Mouse (Mus musculus) testis, postnatal 10 days (tissue): ENCODE measurements around the gene Cckar.
"Not testable (repeated sequence)": the region's sequence is repeated elsewhere in the genome, so short reads cannot be mapped to it uniquely, and the experiment has no call there.

Source experiments
- DNase-seq: peaks from one replicate; pipeline ENCODE4 v3.0.0; 2021; ENCODE audit warnings: low spot score

Gene Cckar

DNA sequence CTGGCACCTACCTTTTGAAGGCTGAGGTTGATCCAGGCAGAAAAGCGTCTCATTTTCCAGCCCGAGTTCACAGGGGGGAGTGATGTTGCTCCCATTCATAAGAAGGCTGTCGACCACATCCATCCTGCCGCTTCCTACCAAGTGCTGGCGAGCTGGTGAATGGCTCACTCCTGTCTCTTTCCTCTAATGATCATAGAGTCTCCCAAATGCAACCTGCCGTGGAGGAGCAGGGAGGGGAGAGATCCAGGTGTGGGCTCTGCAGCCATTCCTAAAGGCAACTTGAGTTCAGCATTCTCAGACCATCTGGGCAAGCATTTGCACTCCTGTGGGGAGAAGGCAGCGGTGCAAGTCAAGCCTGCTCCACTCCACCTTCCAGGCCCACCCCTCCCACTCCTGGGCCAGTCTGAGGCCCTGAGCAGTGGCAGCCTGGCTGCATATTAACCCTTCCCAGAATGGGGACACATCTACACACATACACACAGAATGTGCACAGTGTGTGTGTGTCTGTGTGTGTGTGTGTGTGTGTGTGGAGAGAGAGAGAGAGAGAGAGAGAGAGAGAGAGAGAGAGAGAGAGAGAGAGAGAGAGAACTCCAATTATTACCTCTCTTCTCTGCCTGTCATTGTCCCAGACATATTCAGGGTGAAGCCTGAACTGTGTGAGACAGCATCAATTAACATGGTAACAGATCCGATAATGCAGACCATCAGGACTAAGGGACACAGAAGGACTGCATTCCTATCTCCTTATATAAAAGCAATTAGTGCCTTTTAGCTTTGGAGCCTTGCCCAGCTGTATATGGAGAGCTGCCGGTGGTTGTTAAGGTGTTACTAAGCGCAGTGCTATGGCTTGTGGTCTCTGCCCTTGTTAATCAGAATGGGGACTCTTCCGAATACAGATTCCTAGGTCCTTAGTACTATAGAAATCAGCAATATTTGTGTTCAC is at the start of gene Cckar:
Cckar (minus strand) TSS at position 471 of the 943 bp plus-strand sequence.
- no peak for DNase-seq

DNA sequence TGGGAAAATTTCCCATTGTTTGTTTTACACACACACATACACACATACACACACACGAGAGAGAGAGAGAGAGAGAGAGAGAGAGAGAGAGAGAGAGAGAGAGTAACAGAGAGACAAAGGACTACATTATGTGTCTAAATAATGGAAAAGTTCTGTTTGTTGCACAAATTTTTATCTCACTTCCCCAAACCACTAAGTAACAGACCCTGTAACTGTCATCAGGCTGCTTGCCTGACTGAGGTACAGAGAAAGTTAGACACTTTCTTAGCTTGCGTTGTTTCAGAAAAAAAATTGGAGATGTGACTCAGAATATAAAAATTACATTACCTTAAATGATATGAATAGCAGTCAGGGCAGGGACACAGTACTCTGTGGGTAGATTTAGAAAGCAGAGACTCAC is 36.6 kb upstream of the Cckar start:
- DNase-seq, result no peak

DNA sequence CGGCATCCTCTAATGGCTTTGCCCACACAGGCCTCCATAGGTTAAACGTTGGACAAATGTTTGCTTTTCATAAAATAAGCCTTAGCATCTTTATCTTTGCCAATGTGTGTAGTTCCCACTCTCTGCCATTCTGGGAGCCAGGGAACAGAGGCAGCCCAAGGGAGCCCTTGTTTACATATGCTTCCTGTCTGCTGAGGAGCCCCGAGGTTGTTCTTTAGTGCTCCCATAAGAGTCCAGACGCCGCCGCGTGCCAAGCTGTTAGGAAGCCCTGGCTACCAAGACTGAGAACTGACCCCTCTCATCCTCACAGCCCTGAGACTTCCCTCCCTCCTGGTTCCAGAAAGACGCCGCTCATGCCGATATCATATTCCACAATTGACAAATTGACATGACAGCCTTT is 25.4 kb upstream of the Cckar start:
- DNase-seq, result no peak

DNA sequence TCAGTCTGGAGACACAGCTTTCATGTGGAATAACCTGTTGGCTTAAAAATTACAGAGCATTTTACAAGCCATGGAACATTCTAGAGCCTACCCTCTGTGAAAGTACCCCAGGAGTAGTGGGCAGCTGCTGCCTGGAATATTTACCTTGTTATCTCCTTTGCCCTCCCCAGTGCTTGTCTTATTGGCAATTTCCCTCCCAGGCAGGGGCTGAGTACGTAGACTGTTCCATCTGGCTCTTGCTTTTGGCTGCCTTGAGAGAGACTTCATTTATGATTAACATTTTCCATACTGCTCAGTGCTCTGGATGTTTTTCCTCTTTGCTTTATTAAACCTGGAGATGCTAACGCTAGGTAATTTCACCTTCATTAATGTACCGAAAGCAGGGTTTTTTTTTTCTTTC is 20.1 kb upstream of the Cckar start:
- DNase-seq, result no peak

DNA sequence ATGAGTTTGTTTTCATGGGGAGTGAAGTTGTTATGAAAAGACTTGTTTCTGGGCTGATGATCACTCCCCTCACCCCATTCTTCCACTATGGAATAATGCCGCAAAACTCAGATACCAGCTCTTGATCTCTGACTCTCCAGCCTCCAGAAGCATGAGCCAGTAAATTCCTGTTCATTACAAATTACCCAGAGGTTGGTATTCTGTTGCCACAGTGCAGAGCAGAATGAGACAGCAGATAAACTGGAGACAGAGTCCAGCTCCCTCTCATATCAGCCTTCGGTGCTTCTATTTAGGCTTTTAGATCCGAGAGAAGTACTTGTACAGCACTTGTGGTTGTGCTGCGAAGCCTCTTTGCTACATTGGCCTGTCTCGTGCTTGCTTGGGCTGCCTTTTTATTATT is 18.5 kb upstream of the Cckar start:
- no peak for DNase-seq

DNA sequence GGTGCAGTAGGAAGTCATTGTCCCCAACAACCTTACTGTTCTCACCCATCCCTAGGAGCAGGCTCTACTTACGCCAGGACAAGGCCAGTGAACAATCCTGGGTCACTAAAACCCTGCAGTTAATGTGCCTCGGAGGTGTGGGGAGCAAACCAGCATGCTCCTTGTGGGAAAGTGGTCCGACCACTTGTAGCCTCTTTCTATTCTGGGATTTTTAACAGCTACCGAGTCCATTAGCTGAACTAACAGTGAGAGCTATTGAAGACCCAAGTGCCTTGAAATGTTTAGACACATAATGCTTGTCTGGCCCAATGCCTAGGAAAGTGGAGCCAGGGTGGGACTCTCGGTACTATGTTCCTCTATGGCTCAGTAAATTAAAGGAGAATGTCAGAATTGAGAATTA is 9.0 kb upstream of the Cckar start:
- DNase-seq, result no peak

DNA sequence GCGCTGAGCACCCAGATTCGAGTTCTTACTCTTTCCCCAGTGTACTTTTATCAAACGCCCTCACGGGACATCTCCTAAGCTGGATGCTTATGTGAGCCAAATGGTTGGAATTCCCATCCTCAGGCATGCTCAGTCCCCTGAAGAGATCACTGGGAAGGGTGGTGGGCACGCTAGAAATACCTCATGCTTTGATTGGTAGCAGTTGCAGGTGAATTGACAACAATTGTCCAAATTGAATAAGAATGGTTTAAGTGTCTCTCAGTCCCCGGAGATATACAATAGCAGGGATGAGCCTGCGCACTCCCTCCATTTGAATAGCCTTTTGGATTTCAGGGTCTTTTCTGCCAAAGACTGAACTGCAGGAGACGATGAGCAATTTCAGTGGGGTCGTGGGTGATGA is 3.8 kb upstream of the Cckar start:
- no peak for DNase-seq

DNA sequence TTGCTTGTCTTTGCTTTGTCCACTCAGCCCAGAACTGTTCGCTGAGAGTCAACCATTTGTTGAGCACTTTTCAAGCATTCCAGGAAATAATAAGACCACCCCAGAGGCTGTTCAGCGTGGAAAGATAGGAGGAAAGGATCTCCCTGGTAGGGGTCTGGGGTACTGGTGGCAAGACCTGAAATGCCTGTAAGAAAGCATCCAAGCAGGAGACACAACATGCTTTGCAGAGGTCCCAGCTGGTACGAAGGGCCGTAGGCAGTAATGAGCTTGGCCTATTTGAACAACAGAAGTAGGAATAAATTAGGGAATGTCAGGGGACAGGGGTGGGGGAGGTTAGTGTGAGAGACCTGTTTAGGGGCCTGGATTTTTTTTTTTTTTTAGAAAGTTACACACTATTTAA is 686 bp upstream of the Cckar start:
- DNase-seq, result no peak

DNA sequence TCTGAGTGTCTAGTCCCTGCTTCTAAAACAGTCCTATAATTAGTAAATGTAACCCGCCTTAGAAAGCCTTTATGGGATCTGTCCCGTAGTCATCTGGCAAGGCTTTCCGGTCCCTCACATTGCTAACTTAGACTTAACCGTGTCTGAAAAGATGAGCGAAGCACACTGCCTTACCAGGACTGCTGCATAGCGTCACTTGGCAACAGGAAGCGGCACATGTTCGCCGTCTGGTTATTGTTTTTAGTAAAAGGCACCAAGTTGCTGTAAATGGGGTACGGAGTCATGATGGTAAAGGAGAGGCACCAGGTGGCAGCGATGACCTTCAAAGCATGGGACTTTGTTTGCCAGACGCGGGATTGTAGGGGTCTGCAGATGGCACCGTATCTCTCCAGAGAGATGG is 4.8 kb downstream of the Cckar start:
- no peak for DNase-seq

DNA sequence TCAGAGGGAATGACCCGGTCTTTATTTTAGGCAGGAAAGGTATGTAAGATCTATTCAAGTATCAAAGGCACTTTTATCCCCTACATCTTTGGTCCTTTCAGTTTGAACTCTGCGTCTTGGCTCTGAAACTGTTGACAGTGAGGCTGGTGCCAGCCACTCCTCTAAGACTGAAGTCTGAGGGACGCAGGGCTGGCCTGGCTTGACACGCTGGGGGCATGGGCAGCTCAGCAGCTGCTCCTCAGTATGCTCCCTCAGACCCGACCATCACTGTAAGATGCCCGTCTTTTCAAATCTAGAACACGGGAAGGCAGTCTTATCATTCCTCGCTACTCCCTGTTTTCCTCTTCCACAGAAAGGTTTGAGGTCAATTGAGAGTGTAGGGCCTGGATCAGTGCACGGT is 9.7 kb downstream of the Cckar start:
- DNase-seq, result no peak

DNA sequence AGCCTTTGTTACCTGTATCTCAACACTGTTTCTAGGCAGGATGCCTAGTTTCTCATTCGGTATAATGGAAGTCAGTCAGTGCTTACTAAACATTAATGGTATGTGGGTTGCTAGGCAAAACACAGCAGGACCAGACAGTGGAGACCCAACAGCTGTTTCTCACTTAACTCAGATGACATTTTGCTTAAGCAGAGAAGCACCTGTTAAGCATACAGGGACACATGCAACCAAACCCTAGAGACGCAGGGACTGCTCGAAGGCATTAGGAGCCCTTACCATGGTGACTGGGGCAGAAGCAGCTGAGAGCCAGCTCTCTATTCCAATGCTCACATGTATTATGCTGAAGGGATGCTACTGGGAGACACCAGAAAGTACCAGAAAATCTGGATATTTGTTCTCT is 10.8 kb downstream of the Cckar start:
- DNase-seq, result no peak

DNA sequence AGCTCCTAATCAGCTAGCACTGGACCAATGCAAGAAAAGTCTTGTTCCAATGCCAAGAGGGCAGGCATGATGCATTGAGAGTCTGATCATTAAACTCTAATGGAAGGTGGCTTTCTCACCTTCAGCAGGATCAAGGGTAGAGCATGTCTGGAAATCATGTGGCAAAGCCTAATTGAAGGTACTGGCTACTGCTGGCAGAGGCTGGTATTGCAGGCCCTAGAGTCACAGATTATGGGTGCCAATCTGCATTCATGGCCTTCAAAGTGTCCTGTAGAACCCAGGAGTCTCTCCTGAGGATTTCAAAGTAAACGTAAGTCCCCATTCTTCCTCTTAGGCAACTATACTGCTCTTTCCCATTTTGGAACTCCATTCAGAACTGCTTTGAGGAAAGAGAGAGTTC is 14.8 kb downstream of the Cckar start:
- DNase-seq, result no peak

DNA sequence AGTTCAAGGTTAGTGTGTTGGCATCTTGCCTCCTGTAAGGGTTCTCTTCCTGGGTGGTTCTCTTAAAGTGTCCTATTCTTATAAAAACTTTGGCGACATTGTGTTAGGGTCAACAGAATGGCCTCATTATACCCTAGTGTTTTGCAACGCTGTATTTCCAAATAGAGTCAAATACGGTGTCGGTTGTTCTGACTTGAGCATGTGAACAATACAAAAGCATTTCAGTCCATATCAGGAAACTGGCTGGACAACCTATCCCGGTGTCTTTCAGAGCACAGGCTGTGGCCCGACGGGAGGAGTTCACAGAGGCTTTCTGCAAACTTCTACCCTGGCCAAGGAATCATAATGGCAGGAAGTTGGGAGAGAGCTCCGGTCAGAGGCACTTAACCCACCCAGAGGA is 15.4 kb downstream of the Cckar start:
- no peak for DNase-seq

DNA sequence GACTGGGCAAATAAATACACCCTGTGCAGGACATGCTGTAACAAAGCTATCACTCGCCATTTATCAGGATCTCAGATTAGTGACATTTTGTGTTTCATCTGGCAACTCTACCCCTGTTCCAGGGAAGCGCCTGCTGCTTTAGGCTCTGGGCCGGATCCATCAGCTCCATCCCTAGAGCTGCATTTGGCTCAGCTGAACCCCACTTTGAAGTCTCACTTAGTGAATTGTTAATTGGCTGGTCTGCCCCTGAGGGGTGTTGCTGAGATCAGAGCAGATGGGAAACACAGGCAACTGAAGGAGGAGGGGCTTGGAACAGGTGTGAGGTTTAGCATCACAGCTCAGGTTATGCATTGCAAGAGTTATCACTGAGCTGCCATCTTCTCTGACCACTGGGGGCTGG is 15.9 kb downstream of the Cckar start:
- DNase-seq, result no peak

DNA sequence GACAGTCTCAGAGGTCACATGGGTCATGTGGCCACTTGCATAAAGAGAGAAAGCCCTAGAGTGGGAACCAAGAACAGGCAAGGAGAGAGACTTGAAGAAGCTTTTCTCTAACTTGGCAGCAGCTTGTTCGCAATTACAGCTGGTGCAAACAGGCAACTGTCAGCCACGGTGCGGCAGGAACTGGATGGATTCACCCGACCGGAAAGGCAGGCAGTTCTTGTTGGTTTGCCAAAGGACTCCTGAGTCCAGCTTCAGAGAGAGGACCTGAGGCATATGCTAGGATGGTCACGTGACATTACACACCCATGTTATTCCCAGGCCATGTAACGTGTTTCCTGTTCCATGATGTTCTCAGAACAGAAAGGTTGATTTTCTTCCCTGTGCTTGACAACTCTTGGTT is 19.2 kb downstream of the Cckar start:
- DNase-seq, result no peak

DNA sequence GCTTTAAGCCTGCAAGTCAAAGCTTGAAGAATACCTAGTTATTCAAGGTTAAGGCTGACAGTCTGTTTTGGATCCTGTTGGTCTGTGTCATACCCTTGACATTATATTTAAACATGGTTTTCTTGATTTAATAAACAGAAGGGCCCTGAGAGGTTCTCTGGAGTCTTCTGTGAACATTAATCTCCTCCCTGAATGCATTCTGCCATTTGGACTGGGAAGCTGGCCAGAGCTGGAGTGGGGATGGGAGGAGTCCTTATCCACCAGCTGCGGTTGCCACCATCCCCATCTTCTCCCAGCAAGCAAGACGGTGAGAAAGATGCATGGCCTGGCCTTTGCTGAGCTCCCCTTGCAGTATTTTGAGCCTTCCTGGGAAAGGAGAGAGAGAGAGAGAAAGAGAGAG is 21.1 kb downstream of the Cckar start:
- DNase-seq, result no peak

DNA sequence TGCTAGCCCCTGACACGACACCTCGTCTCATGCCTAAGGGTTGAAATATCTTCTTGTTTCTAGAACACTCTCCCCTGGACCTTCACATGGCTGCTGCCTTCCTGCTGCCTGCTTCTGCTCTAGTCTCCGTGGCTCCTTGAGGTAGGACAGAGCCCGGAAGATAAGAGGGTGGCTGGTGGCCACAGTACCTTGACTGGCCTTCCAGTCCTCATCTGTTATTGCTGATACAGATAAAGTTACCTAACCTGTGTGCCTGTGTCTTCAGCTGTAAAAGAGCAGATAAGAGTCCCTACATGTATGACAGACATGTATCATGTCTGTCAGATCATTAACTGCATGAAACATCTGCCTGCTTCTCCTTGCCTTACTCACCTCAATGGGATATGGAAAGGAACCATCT is 21.9 kb downstream of the Cckar start:
- DNase-seq, result no peak

DNA sequence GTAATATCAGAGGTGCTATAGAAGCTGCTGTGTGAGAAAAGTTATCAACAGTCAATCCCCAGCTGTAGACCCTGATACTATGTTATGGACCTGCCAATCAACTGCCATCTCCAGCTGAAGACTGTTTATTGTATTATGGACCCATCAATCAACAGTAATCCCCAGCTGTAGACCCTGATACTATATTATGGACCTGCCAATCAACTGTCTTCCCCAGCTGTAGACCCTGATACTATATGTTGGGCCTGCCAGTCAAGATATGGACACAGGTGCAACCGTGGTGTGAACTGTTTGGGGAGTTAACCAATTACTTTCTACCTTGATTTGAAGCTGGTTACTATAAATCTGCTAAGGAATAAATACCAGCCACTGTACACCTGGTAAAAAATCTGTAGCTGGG is 23.1 kb downstream of the Cckar start:
- no peak for DNase-seq

DNA sequence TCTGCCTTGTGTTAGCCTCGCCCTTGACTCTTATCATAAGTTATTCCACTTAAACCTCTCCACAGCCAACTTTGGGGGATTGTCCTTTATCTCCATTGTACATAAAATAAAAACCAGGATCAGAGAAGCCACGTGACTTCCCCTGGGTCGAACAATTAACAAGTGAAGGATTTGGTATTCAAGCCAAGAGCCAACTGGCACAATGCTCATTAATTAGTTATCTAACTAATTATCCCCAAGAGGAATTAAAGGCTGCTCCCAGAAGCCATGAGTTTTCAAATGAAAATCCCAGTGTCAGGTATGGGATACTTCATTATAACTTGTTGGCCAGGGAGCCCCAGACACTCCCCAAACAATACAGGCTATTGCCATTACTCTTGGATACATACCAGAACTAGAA is 23.6 kb downstream of the Cckar start:
- DNase-seq, result no peak

DNA sequence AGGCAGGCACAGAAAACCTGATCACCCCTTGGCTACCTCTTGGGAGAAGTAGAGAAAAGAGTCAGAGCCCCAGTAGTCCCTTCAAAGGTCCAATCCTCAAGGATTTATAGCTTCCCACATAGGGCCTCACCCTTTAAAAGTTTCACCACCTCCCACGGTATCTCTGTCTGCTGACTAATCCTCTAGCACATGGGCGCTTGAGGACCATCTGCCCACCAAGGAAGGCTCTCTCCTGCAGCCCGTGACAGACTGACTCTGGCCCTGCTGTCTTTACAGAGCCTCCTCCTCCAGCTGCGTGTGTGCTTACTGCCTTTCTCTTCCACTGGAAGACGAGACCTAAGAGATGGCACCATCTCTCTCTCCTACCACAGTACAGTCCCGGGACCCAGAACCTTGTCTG is 27.9 kb downstream of the Cckar start:
- no peak for DNase-seq

DNA sequence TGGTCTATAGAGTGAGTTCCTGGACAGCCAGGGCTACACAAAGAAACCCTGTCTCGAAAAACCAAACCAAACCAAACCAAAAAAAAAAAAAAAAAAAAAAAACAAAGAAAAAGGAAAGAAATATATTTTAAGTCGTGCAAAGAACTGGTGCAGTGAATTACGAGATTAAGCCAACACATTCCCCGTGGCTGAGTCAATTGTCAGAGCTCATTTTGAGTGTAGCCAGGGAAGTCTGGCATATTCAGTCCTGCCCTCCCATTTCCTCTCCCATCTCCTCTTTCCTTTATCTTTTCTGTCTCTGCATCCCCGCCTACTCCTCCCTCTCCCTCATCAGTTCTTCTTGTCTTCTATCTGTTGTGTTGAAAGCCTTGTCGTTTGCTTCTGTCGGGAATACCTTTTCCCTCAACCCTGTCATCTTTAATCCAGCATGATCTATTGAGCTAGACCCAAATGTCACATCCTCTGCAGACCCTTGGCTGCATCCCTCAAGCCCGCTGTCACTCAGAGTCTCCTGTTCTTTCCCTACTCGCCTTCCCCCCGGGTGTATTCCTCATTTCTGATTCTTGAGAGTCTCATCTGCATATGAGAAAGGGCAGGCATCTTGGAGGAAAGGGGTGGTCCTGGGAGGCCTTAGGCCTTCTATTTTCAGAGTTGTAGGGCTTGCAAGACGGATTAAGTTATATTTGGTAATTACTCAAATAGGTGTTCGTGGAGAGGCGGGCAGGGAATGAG is 29.3 kb downstream of the Cckar start:
- DNase-seq, result no peak

DNA sequence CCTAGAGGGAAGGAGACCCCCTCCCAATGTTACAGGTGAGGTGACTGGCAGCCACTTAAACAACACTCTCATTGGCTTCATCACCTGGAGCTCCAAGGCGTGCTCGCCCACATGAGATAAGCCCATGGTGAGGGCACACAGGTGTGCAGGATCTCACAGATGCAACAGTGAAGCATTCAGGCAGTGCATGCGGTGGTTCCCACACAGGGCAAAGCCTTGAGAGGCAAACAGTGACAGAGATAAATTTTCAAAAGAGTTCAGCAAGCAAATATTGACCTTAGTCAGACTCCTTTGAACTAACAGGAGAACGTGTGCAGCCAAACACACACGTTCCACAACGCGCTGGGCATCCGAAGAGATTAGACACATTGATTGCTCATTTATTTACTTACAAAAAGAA is 30.8 kb downstream of the Cckar start:
- DNase-seq, result no peak

DNA sequence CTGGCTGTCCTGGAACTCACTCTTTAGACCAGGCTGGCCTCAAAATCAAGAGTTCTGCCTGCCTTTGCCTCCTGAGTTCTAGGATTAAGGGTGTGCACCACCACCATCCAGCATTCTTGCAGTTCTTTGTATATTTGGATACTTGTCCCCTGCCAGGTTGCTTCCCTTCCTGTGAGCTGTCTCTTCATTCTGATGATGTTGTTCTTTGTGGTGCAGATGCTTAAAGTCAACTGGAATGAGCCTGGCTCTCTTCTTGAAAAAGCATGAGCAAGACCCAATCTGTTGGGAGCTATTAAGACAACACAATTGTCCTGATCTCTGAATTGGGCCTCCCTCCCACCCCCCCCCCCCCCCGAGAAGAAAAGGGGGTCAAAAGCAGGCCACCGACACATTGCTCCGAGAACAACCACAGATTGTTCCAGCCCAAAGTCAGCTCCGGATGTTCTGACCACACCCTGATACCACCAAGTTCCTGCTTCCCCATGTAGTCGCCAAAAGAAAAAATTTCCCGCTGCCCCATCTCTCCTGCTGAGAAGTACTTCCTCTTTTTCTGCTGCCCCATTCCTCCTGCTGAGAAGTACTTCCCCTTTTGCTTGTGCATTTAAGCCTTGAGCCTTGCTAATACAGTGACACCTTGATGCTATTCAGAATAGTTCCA is 33.9 kb downstream of the Cckar start:
- not testable (repeated sequence) for DNase-seq
